Mouse (Mus musculus) regulatory T cell (primary cell): ENCODE measurements around the gene Ankrd35.
"Not testable (repeated sequence)": the region's sequence is repeated elsewhere in the genome, so short reads cannot be mapped to it uniquely, and the experiment has no call there.

Experiments
- in situ Hi-C: fragments of 300-600 bp; cut with MboI, MseI; formaldehyde crosslinking; loops from one replicate; pipeline ENCODE4 v1.15.1; 2025; ENCODE audit warnings: high pct_unique_total_duplicates

Gene Ankrd35

GRCm38 (mm10) chr3:96669727-96670468 lies at the start of gene Ankrd35:
Gene Ankrd35, plus strand, starts transcription at chr3:96670131.
- in situ Hi-C loops, result no loop called here

DNA sequence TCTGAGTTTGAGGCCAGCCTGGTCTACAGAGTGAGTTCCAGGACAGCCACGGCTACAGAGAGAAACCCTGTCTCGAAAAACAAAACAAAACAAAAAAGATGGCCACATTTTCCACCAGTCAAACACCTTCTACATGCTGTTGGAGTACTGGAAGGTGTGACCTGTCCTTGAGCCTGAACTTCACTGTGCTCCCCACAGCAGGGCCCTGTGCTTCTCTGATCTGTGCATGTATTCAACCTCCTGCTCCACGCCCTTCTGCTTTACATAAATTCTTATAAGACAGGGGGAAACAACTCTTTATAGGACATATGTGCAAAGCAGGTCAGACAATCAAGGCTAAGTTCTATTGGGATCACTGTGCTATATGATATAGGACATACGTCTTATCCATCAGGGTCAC lies 46.7 kb upstream of the Ankrd35 start:
- in situ Hi-C loops, result loop anchor here (5.0 kb wide), 1 partner anchor 81 kb away; no protein-coding TSS in a partner anchor

GRCm38 (mm10) chr3:96629729-96630600 lies 40.0 kb upstream of the Ankrd35 start, which contains the start of gene Rbm8a:
Gene Rbm8a, plus strand, starts transcription at chr3:96629933.
- in situ Hi-C loops, result no loop called here

DNA sequence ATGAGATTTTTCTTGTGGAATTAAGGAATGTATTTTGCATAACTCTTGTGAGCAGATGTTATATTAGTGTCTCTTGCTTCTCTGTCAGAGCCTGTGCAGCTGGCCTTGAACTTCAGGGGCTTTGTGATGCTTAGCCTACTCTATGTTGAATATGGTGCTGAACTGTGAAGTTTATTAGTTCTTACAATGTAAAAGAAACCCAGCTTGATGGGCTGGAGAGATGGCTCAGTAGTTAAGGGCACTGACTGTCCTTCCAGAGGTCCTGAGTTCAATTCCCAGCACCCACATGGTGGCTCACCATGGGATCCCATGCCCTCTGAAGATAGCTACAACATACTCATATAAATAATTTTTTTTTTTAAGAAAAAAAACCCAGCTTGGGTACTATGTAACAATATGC lies 37.9 kb upstream of the Ankrd35 start:
- in situ Hi-C loops, result no loop called here

DNA sequence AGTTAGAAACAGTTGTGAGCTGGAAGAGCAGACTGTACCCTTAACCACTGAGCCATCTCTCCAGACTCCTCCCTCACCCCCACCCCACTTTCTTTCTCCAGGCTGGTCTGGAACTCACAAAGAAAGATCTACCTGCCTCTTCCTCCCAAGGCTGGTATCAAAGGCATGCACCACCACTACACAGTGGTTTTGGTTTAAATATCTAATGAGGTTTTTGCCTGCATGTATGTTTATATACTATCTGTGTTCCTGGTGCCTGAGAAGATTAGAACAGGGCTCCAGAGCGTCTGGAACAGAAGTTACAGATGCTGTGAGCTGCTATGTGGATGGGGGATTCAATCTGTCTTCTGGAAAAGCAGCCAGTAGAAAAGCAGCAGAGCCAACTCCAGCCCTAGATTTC lies 35.9 kb upstream of the Ankrd35 start:
- in situ Hi-C loops, result no loop called here

GRCm38 (mm10) chr3:96634928-96635879 lies 34.7 kb upstream of the Ankrd35 start, which contains the start of the genes Pex11b and Gm42957:
Gene Pex11b, plus strand, starts transcription at chr3:96635376.
Gene Gm42957, plus strand, starts transcription at chr3:96635474.
- in situ Hi-C loops, result no loop called here

DNA sequence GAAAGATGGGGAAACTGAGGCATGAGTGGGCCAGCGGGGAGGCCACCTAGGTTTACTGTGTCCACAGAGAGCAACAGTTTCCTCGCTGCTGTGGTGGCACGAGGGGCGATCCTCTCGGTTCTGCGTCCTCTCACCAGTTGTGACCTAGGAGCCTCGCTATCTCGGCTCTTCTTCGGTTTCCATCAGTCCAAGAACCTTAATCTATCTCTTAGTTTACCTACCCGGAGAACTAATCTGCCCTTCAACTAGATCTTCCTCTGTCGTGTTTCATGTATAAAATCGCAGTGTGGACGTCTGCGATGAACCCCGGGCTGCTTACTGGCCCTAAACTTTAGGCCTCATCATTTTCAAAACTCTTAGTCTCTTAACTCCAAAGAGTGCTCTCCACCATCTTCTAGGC lies 34.0 kb upstream of the Ankrd35 start:
- in situ Hi-C loops, result no loop called here

- in situ Hi-C loops, result no loop called here
Measured at GRCm38 (mm10) chr3:96636448-96636847, 33.5 kb upstream of the Ankrd35 start.

- in situ Hi-C loops, result no loop called here
Measured at GRCm38 (mm10) chr3:96639219-96639618, 30.7 kb upstream of the Ankrd35 start.

DNA sequence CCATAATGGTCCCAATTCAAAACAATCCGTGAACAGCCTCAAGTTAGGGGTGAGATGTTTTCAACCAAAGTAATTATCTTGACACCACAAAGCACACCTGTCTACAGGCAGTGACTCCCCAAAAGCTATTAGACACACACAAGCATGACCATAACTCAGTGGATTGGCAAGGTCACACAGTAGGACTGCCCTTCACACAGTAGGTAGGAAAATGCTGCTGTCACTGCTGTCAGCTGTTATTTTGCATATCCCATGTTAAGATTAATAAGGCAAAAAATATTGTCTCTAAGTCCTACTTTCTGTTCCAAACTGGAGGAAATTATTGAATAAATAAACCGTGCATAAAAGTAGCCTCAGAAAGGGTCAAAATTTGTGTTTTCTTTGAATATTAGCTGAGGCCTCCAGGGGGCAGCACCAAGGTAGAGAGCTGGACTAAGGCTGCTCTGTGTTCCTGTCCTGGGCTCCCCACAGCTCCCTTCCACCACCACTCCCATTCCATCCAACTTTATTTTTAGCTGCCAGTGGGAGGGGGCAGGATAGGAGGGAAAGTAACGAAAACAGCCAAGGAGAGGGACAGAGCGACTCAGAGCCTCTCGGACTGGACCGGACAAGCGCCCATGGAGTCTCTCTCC lies 24.8 kb upstream of the Ankrd35 start, which contains the start of gene Itga10:
Itga10 (plus strand) TSS at position 567 of the 632 bp plus-strand sequence.
- in situ Hi-C loops, result no loop called here

- in situ Hi-C loops, result no loop called here
Measured at GRCm38 (mm10) chr3:96647365-96647764, 22.6 kb upstream of the Ankrd35 start.

- in situ Hi-C loops, result no loop called here
Measured at GRCm38 (mm10) chr3:96660901-96661300, 9.0 kb upstream of the Ankrd35 start.

DNA sequence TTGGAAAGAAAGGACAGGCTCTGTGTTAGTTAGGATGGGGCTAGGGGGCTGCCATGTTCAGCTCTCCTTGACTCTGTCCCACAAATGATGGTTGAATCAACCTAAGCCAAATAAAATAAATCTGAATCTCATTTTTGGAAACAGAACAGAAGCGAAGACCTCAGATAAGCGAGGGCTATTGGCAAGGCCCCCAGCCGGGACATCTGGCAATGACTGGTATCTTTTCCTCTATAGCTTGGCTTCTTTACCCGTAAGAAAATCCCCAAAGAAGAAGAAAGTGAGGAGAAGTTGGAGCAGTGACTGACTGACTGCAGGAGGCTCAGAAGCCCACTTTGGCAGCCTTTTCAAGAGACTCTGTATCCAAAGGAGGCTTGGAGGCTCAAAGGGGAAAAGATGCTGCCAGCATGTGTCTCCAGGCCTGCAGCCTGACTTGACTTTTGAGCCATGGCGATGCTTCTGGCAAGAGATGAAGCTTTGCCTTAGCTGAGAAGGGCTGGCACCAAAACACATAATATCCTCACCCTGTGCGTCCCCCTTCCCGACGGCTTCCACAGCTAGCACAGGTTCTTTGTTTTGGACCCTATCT lies 7.1 kb upstream of the Ankrd35 start:
- in situ Hi-C loops, result no loop called here

DNA sequence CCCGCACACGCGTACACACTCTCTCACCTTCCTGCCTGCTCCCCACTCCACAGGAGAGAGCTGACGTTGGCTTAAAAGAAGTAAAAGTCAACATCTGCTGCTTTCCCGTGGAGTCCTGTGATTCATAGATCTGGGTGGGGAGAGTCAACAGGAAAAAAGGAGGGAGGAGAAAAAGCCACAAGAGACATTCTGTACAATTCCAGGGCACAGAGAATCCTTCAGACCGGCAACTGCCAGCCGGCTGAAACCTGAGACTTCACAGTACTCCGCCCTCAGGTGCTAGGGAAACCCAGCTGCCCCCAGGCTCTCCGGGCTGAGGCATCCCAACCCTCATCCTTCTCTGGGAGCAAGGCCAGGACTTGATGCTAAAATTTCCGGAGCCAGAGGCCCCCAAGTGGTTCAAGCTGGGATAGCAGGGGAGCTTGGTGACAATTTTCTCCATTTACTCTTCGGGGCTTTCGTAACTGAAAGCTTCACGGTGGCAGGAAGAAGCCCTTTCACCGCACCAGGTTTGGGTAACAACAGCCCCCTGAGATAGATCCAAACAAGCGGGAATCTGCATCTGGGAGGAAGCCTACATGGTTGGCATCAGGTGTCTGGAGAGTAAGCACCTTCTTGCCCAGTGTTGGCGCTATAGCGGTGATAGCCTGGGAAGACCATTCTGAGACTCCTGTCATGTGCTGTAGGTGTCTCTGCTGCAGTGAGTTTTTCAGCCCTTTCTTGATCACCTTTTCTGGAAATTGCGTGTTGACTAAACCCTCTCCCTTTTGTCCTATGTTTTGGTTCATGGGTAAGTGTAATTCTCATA lies 6.3 kb upstream of the Ankrd35 start:
- in situ Hi-C loops, result no loop called here

DNA sequence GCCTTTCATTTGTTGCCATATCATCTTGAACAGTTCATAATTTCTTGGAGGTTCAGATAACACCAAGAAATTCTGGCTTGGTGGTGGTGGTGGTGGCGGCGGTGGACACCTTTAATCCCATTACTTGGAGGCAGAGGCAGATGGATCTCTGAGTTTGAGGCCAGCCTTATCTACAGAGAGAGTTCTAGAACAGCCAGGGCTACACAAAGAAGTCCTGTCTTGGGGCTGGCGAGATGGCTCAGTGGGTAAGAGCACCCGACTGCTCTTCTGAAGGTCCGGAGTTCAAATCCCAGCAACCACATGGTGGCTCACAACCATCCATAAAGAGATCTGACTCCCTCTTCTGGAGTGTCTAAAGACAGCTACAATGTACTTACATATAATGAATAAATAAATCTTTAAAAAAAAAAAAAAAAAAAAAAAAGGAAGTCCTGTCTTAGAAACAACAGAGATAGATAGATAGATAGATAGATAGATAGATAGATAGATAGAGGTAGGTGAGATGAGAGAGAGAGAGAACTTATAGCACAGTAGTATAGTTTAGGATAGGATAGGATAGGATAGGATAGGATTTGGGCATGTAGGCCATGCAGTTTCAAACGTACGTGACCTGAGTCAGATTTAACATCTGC lies 4.1 kb upstream of the Ankrd35 start:
- in situ Hi-C loops, result not testable (repeated sequence)

GRCm38 (mm10) chr3:96666916-96667315 lies 3.0 kb upstream of the Ankrd35 start:
- in situ Hi-C loops, result no loop called here

DNA sequence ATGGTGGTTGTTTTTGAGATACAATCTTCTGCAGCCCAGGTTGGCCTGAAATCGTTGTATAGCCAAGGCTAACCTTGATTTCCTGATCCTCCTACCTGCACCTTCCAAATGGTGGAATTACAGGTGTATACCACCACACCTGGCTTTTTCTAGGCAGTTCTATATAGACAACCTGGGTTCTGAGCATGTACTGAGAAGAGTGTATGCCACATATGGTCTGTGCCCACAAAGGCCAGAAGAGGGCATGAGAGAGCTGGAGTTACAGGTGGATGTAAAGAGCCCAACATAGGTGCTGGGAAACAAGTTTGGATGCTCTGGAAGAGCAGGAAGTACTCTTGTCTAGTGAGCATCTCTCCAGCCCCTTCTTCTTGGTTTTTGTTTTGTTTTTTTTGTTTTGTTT lies 2.6 kb upstream of the Ankrd35 start:
- in situ Hi-C loops, result no loop called here

DNA sequence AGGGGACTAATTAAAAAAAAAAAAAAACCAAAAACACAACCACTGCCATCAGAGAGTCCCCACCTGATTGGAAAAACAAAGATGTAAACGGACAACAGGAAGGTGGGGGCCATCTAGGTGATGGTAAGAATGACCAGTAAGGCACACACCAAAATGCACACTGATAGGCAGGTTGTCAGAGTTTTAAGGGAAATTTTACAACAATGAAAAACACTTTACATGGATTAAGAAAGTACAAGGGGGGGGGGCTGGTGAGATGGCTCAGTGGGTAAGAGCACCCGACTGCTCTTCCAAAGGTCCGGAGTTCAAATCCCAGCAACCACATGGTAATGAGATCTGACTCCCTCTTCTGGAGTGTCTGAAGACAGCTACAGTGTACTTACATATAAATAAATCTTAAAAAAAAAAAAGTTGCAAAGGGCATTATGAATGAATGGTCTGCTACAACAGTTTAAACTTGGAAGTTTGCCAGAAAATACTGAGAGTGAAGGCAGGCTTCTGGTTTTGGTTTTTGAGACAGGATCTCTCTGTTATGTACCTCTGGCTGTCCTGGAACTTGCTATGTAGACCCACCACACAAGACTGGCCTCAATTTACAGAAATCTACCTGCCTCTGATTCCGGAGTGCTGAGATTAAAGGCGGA lies 1.4 kb upstream of the Ankrd35 start:
- in situ Hi-C loops, result no loop called here

DNA sequence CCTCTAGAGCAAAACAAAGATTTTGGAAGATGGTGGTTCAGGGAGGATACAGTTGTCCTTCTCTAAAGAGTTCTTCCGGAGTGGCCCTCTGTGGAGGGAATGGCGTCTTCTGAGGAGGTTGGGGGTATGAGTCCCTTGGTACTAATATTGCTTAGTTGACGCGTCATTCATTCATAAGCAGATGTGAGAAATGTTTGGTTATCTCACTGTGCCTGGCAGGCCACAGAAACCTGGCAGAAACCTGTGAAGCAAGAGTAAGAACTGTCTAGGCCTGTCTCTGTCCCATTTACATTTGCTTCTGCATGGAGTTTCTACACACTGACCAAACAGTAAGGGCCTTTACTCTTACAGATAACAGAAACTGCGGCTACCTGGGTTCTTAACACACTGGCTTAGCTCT lies 1.6 kb downstream of the Ankrd35 start:
- in situ Hi-C loops, result no loop called here
